Mouse (Mus musculus): ENCODE measurements around the gene Rac1. TPM values are rescaled to one million over a fixed set of nuclear protein-coding genes. Genes with fewer than 3 reads are reported as not detected.

Gene Rac1
- polyA plus RNA-seq, 1 experiment: 587 TPM

- H3K4me3 ChIP-seq (ENCODE audit: insufficient read depth, low read length): no peak overlapping the region
- H3K4me1 ChIP-seq (ENCODE audit: control insufficient read depth, insufficient read depth, low read length): peaks cover 37% of the 10 kb centered on the region
- TF ChIP-seq CTCF (IDR thresholded peaks at IDR 0.05; ENCODE audit: low read depth, low read length) (no peak), POLR2A (IDR thresholded peaks at IDR 0.05; ENCODE audit: borderline replicate concordance, low read depth, low read length) (no peak)
- no peak overlapping the region for H3K27ac ChIP-seq (ENCODE audit: insufficient read depth, low read depth, low read length)
Observed at GRCm38 (mm10) chr5:143477901-143478300, 49.9 kb downstream of the Rac1 start.

- TF ChIP-seq POLR2A (IDR thresholded peaks at IDR 0.05; ENCODE audit: borderline replicate concordance, low read depth, low read length) (no peak), CTCF (IDR thresholded peaks at IDR 0.05; ENCODE audit: low read depth, low read length) (no peak)
- H3K4me1 ChIP-seq (ENCODE audit: control insufficient read depth, insufficient read depth, low read length): peaks cover 51% of the 10 kb centered on the region
- peak overlapping the region; percentile 87 for H3K27ac ChIP-seq (ENCODE audit: insufficient read depth, low read depth, low read length)
- peak overlapping the region; percentile 2; the same call in 1 of the 2 replicates for H3K4me3 ChIP-seq (ENCODE audit: insufficient read depth, low read length)
Observed at GRCm38 (mm10) chr5:143476013-143476412, 51.8 kb downstream of the Rac1 start.

- H3K4me3 ChIP-seq (ENCODE audit: insufficient read depth, low read length): 0 out of 2 replicates have a peak overlapping the region, but pooled peaks have one; percentile 2
- no peak for TF ChIP-seq POLR2A (IDR thresholded peaks at IDR 0.05; ENCODE audit: borderline replicate concordance, low read depth, low read length)
- TF ChIP-seq CTCF (IDR thresholded peaks at IDR 0.05; ENCODE audit: low read depth, low read length): no peak
- H3K4me1 ChIP-seq (ENCODE audit: control insufficient read depth, insufficient read depth, low read length): peaks cover 56% of the 10 kb centered on the region
- H3K27ac ChIP-seq (ENCODE audit: insufficient read depth, low read depth, low read length): peak overlapping the region; percentile 87
Observed at GRCm38 (mm10) chr5:143475153-143475844, 52.5 kb downstream of the Rac1 start.

- peak overlapping the region; percentile 99 for H3K27ac ChIP-seq (ENCODE audit: insufficient read depth, low read depth, low read length)
- no peak overlapping the region for H3K4me3 ChIP-seq (ENCODE audit: insufficient read depth, low read length)
- peaks cover 61% of the 10 kb centered on the region for H3K4me1 ChIP-seq (ENCODE audit: control insufficient read depth, insufficient read depth, low read length)
- TF ChIP-seq CTCF (IDR thresholded peaks at IDR 0.05; ENCODE audit: low read depth, low read length): no peak
- TF ChIP-seq POLR2A (IDR thresholded peaks at IDR 0.05; ENCODE audit: borderline replicate concordance, low read depth, low read length): no peak
Observed at GRCm38 (mm10) chr5:143471953-143472618, 55.8 kb downstream of the Rac1 start.

- 0 out of 2 replicates have a peak overlapping the region, but pooled peaks have one; percentile 2 for H3K4me3 ChIP-seq (ENCODE audit: insufficient read depth, low read length)
- H3K4me1 ChIP-seq (ENCODE audit: control insufficient read depth, insufficient read depth, low read length): peaks cover 56% of the 10 kb centered on the region
- TF ChIP-seq CTCF (IDR thresholded peaks at IDR 0.05; ENCODE audit: low read depth, low read length): 0 out of 2 replicates have a peak, but pooled peaks have one; percentile 8
- TF ChIP-seq POLR2A (IDR thresholded peaks at IDR 0.05; ENCODE audit: borderline replicate concordance, low read depth, low read length): no peak
- peak overlapping the region; percentile 99 for H3K27ac ChIP-seq (ENCODE audit: insufficient read depth, low read depth, low read length)
Observed at GRCm38 (mm10) chr5:143471165-143471546, 56.7 kb downstream of the Rac1 start.

- peaks cover 53% of the 10 kb centered on the region for H3K4me1 ChIP-seq (ENCODE audit: control insufficient read depth, insufficient read depth, low read length)
Observed at GRCm38 (mm10) chr5:143470421-143471164, 57.2 kb downstream of the Rac1 start.

GRCm38 (mm10) chr5:143469628-143470027 is 58.2 kb downstream of the Rac1 start:
- Histone ChIP-seq H3K27ac (ENCODE audit: insufficient read depth, low read depth, low read length) (peak overlapping the region; percentile 91), H3K4me3 (ENCODE audit: insufficient read depth, low read length) (no peak overlapping the region), H3K4me1 (ENCODE audit: control insufficient read depth, insufficient read depth, low read length) (peaks cover 49% of the 10 kb centered on the region)
- TF ChIP-seq POLR2A (IDR thresholded peaks at IDR 0.05; ENCODE audit: borderline replicate concordance, low read depth, low read length) (no peak), CTCF (IDR thresholded peaks at IDR 0.05; ENCODE audit: low read depth, low read length) (no peak)

More at GRCm38 (mm10) chr5:143470421-143471164, 57.2 kb downstream of the Rac1 start:
- TF ChIP-seq POLR2A (IDR thresholded peaks at IDR 0.05; ENCODE audit: borderline replicate concordance, low read depth, low read length): no peak
- no peak for TF ChIP-seq CTCF (IDR thresholded peaks at IDR 0.05; ENCODE audit: low read depth, low read length)
- peak overlapping the region; percentile 99 for H3K27ac ChIP-seq (ENCODE audit: insufficient read depth, low read depth, low read length)
- peak overlapping the region; percentile 13 for H3K4me3 ChIP-seq (ENCODE audit: insufficient read depth, low read length)

GRCm38 (mm10) chr5:143467931-143468330 is 59.9 kb downstream of the Rac1 start:
- Histone ChIP-seq H3K4me3 (ENCODE audit: insufficient read depth, low read length) (no peak overlapping the region), H3K27ac (ENCODE audit: insufficient read depth, low read depth, low read length) (no peak overlapping the region), H3K4me1 (ENCODE audit: control insufficient read depth, insufficient read depth, low read length) (peaks cover 40% of the 10 kb centered on the region)
- no peak for TF ChIP-seq CTCF (IDR thresholded peaks at IDR 0.05; ENCODE audit: low read depth, low read length)
- TF ChIP-seq POLR2A (IDR thresholded peaks at IDR 0.05; ENCODE audit: borderline replicate concordance, low read depth, low read length): no peak

GRCm38 (mm10) chr5:143466891-143467669 is 60.8 kb downstream of the Rac1 start:
- H3K27ac ChIP-seq (ENCODE audit: insufficient read depth, low read depth, low read length): no peak overlapping the region
- TF ChIP-seq POLR2A (IDR thresholded peaks at IDR 0.05; ENCODE audit: borderline replicate concordance, low read depth, low read length) (no peak), CTCF (IDR thresholded peaks at IDR 0.05; ENCODE audit: low read depth, low read length) (no peak)
- H3K4me3 ChIP-seq (ENCODE audit: insufficient read depth, low read length): no peak overlapping the region
- peaks cover 37% of the 10 kb centered on the region for H3K4me1 ChIP-seq (ENCODE audit: control insufficient read depth, insufficient read depth, low read length)
